Mouse (Mus musculus) cortical plate, adult 2 months (tissue): ENCODE measurements around the gene Ranbp2. TPM values are rescaled to one million over a fixed set of nuclear protein-coding genes. Genes with fewer than 3 reads are reported as not detected.
"Not testable (repeated sequence)": the region's sequence is repeated elsewhere in the genome, so short reads cannot be mapped to it uniquely, and the experiment has no call there.

Experiments used
- H3K27ac ChIP-seq: fragments of 200-500 bp; 2 replicates; pipeline ENCODE4 v1.5.1; 2012; ENCODE audit warnings: low read length, control low read depth, inconsistent platforms; ENCODE audit not compliant: insufficient read depth
- H3K4me1 ChIP-seq: fragments of 200-500 bp; 2 replicates; pipeline ENCODE4 v1.6.1; 2011; ENCODE audit warnings: low read length; ENCODE audit not compliant: control insufficient read depth, insufficient read depth
- H3K4me3 ChIP-seq: fragments of 200-500 bp; 2 replicates; pipeline ENCODE4 v1.5.1; 2011; ENCODE audit warnings: mild to moderate bottlenecking, low read length, control low read depth; ENCODE audit not compliant: insufficient read depth
- CTCF ChIP-seq: fragments of 200-500 bp; IDR thresholded peaks from 2 replicates; pipeline ENCODE4 v1.5.1; 2011; ENCODE audit warnings: mild to moderate bottlenecking, control low read depth, low read length; ENCODE audit not compliant: insufficient read depth; ENCODE audit errors: extremely low read depth
- POLR2A ChIP-seq: fragments of 200-500 bp; IDR thresholded peaks from 2 replicates; pipeline ENCODE4 v1.6.1; 2011; ENCODE audit warnings: mild to moderate bottlenecking, low read length, control low read depth; ENCODE audit not compliant: insufficient read depth; ENCODE audit errors: extremely low read depth
- polyA plus RNA-seq: library from polyadenylated mRNA; depleted of rRNA; stranded (reverse); fragments of >200 nt; gene quantifications from 2 replicates; pipeline ENCODE4 v1.2.3, GENCODE M21; 2012; rRNA removed

The Ranbp2 gene
- polyA plus RNA-seq, 1 experiment: 18.1 TPM

GRCm38 (mm10) chr10:58491031-58491430 lies 44.3 kb downstream of the Ranbp2 start:
- TF ChIP-seq POLR2A (no peak), CTCF (no peak)

GRCm38 (mm10) chr10:58495637-58496036 lies 48.9 kb downstream of the Ranbp2 start:
- TF ChIP-seq POLR2A (no peak), CTCF (no peak)
- Histone ChIP-seq H3K4me1 (no peaks in the 10 kb centered on the region; the same call in 1 of the 2 replicates), H3K4me3 (no peak overlapping the region), H3K27ac (no peak overlapping the region)

More at GRCm38 (mm10) chr10:58491031-58491430, 44.3 kb downstream of the Ranbp2 start:
- no peak overlapping the region for H3K4me3 ChIP-seq
- H3K4me1 ChIP-seq: no peaks in the 10 kb centered on the region
- H3K27ac ChIP-seq: no peak overlapping the region; the same call in 1 of the 2 replicates

GRCm38 (mm10) chr10:58496732-58497131 lies 50.0 kb downstream of the Ranbp2 start:
- Histone ChIP-seq H3K27ac (no peak overlapping the region), H3K4me1 (no peaks in the 10 kb centered on the region; the same call in 1 of the 2 replicates), H3K4me3 (no peak overlapping the region)
- TF ChIP-seq CTCF: no peak
- TF ChIP-seq POLR2A: no peak

GRCm38 (mm10) chr10:58497320-58498284 lies 50.9 kb downstream of the Ranbp2 start, which contains the start of gene Ccdc138:
Gene Ccdc138, plus strand, starts transcription at chr10:58497948.
- Histone ChIP-seq H3K4me3 (peak within 1 kb of the TSS; percentile 64), H3K27ac (peak within 1 kb of the TSS; percentile 47; the same call in 1 of the 2 replicates), H3K4me1 (no peaks in the 10 kb centered on the region; the same call in 1 of the 2 replicates)
- 0 out of 2 replicates have a peak, but pooled peaks have one; percentile 17 for TF ChIP-seq POLR2A
- no peak for TF ChIP-seq CTCF

GRCm38 (mm10) chr10:58498516-58498915 lies 51.8 kb downstream of the Ranbp2 start:
- Histone ChIP-seq H3K27ac (no peak overlapping the region), H3K4me1 (no peaks in the 10 kb centered on the region; the same call in 1 of the 2 replicates), H3K4me3 (peak overlapping the region; percentile 64; the same call in 1 of the 2 replicates)
- TF ChIP-seq CTCF (no peak), POLR2A (no peak)

GRCm38 (mm10) chr10:58529358-58529757 lies 82.6 kb downstream of the Ranbp2 start:
- Histone ChIP-seq H3K27ac (no peak overlapping the region), H3K4me1 (no peaks in the 10 kb centered on the region), H3K4me3 (no peak overlapping the region)
- TF ChIP-seq CTCF: no peak
- no peak for TF ChIP-seq POLR2A

GRCm38 (mm10) chr10:58530896-58531790 lies 84.4 kb downstream of the Ranbp2 start:
- no peaks in the 10 kb centered on the region for H3K4me1 ChIP-seq
- TF ChIP-seq POLR2A (no peak), CTCF (no peak)
- no peak overlapping the region for H3K27ac ChIP-seq
- no peak overlapping the region for H3K4me3 ChIP-seq

GRCm38 (mm10) chr10:58532177-58532576 lies 85.5 kb downstream of the Ranbp2 start:
- no peaks in the 10 kb centered on the region for H3K4me1 ChIP-seq
- TF ChIP-seq CTCF: no peak
- H3K27ac ChIP-seq: no peak overlapping the region
- H3K4me3 ChIP-seq: no peak overlapping the region

- not testable (repeated sequence) for H3K27ac ChIP-seq, H3K4me1 ChIP-seq, H3K4me3 ChIP-seq
These were observed 89.6 kb downstream of the Ranbp2 start for GRCm38 (mm10) chr10:58536276-58536675.

- H3K4me1 ChIP-seq: no peaks in the 10 kb centered on the region
- no peak overlapping the region for H3K4me3 ChIP-seq
- H3K27ac ChIP-seq: no peak overlapping the region
- TF ChIP-seq CTCF: no peak
- TF ChIP-seq POLR2A: no peak
These were observed 93.9 kb downstream of the Ranbp2 start for GRCm38 (mm10) chr10:58540613-58541012.

Other genes with a start within 250 kb of the Ranbp2 start
- not detected in 2 replicates for gene AW822073, start 222.0 kb upstream of the Ranbp2 start, polyA plus RNA-seq
- 0.06 and 0.09 TPM in 2 replicates for gene Duxf3, start 214.2 kb upstream of the Ranbp2 start, polyA plus RNA-seq
- gene Gm4981, start 210.2 kb upstream of the Ranbp2 start, polyA plus RNA-seq: 0.06 and 0.08 TPM in 2 replicates
- 58.9 and 61.8 TPM in 2 replicates for gene Gcc2, start 191.4 kb upstream of the Ranbp2 start, polyA plus RNA-seq
- gene Lims1, start 123.5 kb upstream of the Ranbp2 start, polyA plus RNA-seq: 18.3 and 19.9 TPM in 2 replicates
- gene Ccdc138, start 51.0 kb downstream of the Ranbp2 start, polyA plus RNA-seq: 2.9 and 3.1 TPM in 2 replicates
- gene Edar, start 228.7 kb downstream of the Ranbp2 start, polyA plus RNA-seq: 0.30 and 0.44 TPM in 2 replicates